Mouse (Mus musculus): ENCODE data around the gene Gm4787.
"Not testable (repeated sequence)": the region's sequence is repeated elsewhere in the genome, so short reads cannot be mapped to it uniquely, and the experiment has no call there.

Gene Gm4787

DNA sequence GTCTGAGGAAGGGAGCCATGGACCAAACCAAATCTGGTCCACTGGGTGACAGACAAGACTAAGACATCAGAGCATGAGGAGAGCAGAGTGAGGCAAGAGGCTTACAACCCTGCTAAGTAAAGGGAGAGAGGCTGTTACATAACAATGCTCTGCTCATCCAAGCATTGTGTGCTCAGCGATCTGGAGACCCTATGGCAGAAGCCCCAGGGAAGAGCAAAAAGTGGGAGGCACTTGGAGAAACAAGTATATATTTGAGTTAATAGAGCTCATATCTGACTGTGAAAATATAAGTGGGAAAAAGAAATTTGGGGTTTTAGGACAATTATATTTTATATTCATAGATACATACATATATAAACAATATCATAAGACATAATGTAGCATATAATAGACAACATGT lies at the start of gene Gm4787:
Gm4787 (minus strand) TSS at position 101 of the 400 bp plus-strand sequence.
- not testable (repeated sequence) for DNase-seq (ENCODE audit: low spot score in 2 of 2)

DNA sequence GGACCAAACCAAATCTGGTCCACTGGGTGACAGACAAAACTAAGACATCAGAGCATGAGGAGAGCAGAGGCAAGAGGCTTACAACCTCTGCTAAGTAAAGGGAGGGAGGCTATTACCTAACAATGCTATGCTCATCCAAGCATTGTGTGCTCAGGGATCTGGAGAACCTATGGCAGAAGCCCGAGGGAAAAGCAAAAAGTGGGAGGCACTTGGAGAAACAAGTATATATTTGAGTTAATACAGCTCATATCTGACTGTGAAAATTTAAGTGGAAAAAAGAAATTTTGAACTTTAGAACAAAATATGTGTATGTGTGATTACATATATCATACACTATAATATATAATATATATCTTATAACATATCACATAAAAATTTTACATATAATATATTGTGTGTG lies 42.6 kb upstream of the Gm4787 start, which contains the start of gene Adam4:
Adam4 (minus strand) TSS at position 101 of the 400 bp plus-strand sequence.
- no peak for DNase-seq (ENCODE audit: low spot score in 2 of 2)

DNA sequence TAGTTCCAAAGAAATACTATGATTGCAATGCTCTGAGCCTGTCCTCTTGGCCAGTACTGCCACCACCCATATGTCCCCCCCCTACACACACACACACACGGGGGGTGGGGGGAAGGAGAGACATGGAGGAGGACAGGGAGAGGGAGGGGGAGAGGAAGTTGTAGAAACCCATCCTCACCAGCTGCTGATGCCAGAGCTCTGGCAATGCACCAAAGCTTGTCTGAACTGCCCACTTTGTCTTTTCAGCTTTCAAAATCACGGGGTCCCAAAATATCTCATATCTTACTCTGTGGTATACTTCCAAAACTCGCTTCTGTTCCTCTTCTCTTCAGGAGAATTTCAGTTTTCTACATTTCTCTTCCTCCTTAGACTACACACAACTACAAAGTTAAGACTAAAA lies 33.9 kb upstream of the Gm4787 start:
- DNase-seq (ENCODE audit: low spot score in 2 of 2) = no peak

DNA sequence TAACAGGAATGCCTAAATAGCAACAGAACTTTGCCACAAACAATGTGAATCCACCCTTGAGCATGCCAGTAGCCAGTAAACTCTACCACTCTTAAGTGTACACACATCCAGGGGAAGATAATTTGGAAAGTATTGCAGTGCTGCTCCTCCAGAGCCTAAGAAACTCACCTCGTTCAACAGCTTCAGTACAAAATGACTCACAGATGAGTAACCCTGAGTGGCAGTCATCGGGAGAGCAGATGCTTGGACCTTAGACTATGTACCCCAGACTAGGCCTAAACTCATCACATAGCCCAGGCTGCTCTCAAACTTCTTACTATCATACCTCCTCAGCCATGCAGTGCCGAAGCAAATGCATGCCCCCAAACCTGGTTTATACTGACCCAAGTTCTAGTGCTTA lies 29.7 kb upstream of the Gm4787 start:
- no peak for DNase-seq (ENCODE audit: low spot score in 2 of 2)

DNA sequence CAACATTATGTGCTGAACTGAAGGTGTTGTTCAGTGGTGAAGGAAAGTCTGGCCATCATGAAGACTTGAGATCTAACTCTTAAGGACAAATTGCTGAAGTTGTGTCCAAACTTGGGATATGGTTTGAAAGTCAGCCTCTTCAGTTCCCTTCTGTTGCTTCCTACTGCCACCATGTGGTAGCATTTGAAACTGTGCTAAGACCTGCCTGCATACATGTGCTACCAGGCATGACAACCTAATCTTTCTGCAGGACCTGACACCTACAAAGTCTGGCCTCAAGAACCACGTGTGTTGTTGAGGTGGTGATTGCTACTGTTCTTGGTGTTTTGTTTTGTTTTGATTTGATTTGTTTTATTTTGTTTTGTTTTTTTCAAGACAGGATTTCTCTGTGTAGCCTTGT lies 22.9 kb upstream of the Gm4787 start:
- DNase-seq (ENCODE audit: low spot score in 2 of 2) = peak; percentile 83 to 87

DNA sequence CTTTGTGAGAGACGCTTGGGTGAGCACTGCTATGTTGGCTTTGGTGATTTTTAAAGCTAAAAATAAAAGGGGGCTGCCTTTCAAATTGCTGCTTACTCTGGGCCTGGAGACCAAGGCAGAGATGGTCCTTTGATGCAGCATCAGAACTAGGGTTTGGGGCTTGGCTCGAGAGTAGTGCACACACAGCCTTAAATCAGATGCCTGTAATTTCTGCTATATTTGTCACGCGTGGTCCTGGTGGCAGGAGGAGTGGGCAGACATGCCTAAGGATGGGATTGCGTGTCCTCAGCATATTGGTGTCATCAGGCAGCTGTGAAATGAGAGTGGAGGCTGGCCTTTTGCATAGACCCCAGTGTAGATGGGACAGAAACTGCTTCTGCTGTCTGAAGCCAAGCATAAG lies 45.4 kb downstream of the Gm4787 start:
- DNase-seq (ENCODE audit: low spot score in 2 of 2) = no peak

DNA sequence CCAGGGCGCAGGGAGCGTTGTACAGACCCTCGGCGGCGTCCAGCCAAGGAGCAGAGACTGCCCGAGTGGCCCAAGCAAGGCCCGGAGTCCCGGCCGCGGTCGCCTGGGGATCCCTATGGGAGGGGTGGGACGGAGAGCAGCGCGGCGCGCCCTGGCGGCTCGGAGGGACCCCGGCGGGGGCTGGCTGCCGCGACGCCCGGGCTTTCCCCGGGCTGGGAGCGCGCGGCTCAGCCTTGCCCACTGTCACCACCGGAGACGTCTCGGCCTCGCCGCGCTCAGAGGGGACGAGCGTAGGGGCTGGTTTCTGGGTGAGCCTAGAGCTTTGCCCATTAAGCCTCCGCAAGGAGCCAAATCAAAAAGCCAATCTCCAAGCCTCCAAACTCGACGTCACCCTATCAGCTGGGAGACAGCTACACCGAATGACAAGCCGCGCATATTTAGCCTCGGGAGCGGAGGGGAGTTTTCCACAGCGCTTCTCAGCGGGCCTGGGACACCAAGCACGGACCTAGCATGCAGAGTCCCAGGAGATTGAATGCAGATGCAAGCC lies 46.3 kb downstream of the Gm4787 start, which contains the start of gene Slc8a3:
Slc8a3 (minus strand) TSS at position 306 of the 547 bp plus-strand sequence.
- DNase-seq (ENCODE audit: low spot score in 2 of 2) = peak; percentile 66

DNA sequence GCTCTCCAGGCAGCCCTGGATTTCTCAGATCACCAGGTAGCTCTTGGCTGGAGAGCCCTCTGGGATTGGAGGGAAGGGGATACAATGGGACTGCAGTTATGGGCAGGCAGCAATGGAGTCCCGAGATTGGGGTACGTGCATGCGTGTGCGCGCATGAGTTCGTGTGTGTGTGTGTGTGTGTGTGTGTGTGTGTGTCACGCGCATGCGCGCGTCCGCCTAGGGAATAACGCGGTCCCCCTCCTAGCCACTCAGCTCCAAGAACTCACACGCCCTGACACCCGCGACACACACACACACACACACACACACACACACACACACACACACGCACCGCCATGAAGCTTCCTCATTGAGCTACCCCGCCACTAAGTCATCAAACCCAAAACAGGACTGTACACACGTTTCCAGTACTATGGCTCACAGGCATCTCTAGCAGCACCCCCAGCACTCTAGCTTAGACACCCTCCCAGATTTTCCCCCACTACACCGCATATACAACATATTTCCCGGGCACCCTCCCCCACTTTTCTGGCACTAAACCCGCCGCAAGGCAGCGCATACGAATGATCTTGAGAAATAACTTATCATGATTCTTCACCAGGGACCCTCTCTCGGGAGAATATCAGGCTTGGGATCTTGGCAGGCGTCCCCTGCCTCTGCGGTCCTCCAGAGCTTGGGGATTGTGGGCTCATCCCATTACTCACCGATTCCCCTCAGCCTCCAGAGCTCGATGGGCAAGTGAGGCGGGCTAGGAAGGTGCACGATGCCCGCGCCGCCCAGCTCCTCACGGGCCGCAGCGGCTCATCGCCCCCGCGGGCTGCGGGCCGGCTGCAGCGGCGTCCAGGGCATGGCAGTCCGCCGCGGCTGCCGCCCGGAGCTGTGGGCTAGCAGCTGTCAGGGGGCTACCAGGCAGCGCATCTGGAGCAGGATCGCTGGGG lies 47.1 kb downstream of the Gm4787 start:
- peak; percentile 70 to 71 for DNase-seq (ENCODE audit: low spot score in 2 of 2)

DNA sequence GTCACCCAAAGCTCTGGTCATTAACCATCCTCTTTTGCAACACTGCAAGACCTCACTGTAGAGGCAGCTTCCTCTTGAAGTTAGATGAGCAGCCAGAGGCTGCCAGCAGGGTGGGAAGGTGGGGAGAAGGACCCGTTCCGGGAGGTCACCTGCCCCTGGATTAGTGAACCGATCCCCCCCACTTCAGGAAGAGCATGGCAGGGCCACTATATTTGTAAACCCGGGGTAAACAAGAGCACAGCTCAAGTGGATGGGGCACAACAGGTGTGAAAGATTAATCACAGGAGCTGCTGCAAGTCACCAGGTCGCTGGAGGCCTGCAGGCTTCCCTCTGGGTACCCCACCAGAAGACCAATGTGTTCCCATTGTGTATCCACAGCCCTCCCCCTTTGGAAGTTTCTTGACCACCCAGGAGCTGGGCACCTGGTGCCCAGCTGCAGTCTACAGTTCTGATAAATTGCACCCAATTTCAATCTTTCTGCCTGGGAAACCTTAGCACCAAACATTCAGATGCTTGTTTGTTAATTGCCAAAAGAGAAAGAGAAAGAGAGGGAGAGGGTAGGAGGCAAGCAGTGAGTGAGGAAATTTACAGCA lies 48.1 kb downstream of the Gm4787 start:
- DNase-seq (ENCODE audit: low spot score in 2 of 2) = no peak

Measured in right cerebral cortex, adult 2 months (tissue).